Mouse (Mus musculus) hindbrain, postnatal 0 days (tissue): ENCODE data around the gene Apon. TPM values are rescaled to one million over a fixed set of nuclear protein-coding genes. Genes with fewer than 3 reads are reported as not detected.

ENCODE experiments used
- ATAC-seq: fragments of 200-750 bp; cut with Nextera tagmentation; 2 replicates; pipeline ENCODE4 v1.8.0; 2017; ENCODE audit warnings: mild to moderate bottlenecking, moderate TSS enrichment, moderate library complexity
- DNase-seq: peaks from one replicate; pipeline ENCODE4 v3.0.0-alpha.2; 2015; ENCODE audit warnings: low spot score
- H3K27ac ChIP-seq: fragments of 300-500 bp; sonication (generic); 2 replicates; pipeline ENCODE4 v1.5.1; 2014; ENCODE audit warnings: mild to moderate bottlenecking
- H3K27me3 ChIP-seq: fragments of 300-500 bp; sonication (generic); 2 replicates; pipeline ENCODE4 v1.6.1; 2014; ENCODE audit warnings: low read length, mixed read lengths; ENCODE audit not compliant: insufficient read depth
- H3K36me3 ChIP-seq: fragments of 300-500 bp; sonication (generic); 2 replicates; pipeline ENCODE4 v1.6.1; 2014; ENCODE audit warnings: low read length, mixed read lengths; ENCODE audit not compliant: insufficient read depth
- H3K4me1 ChIP-seq: fragments of 300-500 bp; sonication (generic); 2 replicates; pipeline ENCODE4 v1.6.1; 2014; ENCODE audit warnings: antibody characterized with exemption, low read length, mixed read lengths; ENCODE audit not compliant: insufficient read depth
- H3K4me2 ChIP-seq: fragments of 300-500 bp; sonication (generic); 2 replicates; pipeline ENCODE4 v1.6.1; 2014; ENCODE audit warnings: low read depth, mild to moderate bottlenecking, low read length, moderate library complexity, mixed read lengths
- H3K4me3 ChIP-seq: fragments of 300-500 bp; sonication (generic); 2 replicates; pipeline ENCODE4 v1.5.1; 2014; ENCODE audit warnings: low read length
- H3K9ac ChIP-seq: fragments of 300-500 bp; sonication (generic); replicated peaks from 2 replicates; pipeline ENCODE4 v1.6.1; 2014; ENCODE audit warnings: mild to moderate bottlenecking, low read length, moderate library complexity, mixed read lengths
- H3K9me3 ChIP-seq: fragments of 300-500 bp; sonication (generic); 2 replicates; pipeline ENCODE4 v1.6.1; 2016; ENCODE audit warnings: low read length, mixed read lengths
- CTCF ChIP-seq: IDR thresholded peaks from 2 replicates; pipeline ENCODE4 v1.5.1; 2016; ENCODE audit warnings: antibody characterized with exemption, control low read depth, low read depth
- WGBS: fragments of 180-500 bp; shearing (Covaris S2); extraction: QIAGEN DNeasy Blood & Tissue Kit; methylation state at CpG from one replicate; pipeline ENCODE4 v1.1.7; 2014; 5-methylcytosine and 5-hydroxymethylcytosine counted together
- polyA plus RNA-seq: library from polyadenylated mRNA; unstranded; fragments of >200 nt; fragmentation: Nextera tagmentation; extraction: Ambion mirVana; gene quantifications from 2 replicates; pipeline ENCODE4 v1.2.1, GENCODE M21; 2015
- total RNA-seq: library from RNA; depleted of rRNA; stranded (reverse); fragments of >200 nt; gene quantifications from 2 replicates; pipeline ENCODE4 v1.2.3, GENCODE M21; 2014

Gene Apon
- total and polyA plus RNA-seq, 2 experiments from 2014 or later: not detected

GRCm38 (mm10) chr10:128243252-128243651 is 10.6 kb upstream of the Apon start:
- no peak overlapping the region for H3K9ac ChIP-seq
- TF ChIP-seq CTCF: no peak
- no peak for DNase-seq
- no peak overlapping the region for H3K4me2 ChIP-seq
- 95% methylated on average over 8 of the region's 8 CpGs for WGBS
- H3K27me3 ChIP-seq: no peaks in the 10 kb centered on the region
- no peaks in the 10 kb centered on the region for H3K4me1 ChIP-seq
- ATAC-seq: no peak
- no peak overlapping the region for H3K4me3 ChIP-seq
- no peak overlapping the region for H3K27ac ChIP-seq
- peaks cover 19% of the 10 kb centered on the region for H3K36me3 ChIP-seq
- H3K9me3 ChIP-seq: no peaks in the 10 kb centered on the region

- DNase-seq (no peak), ATAC-seq (no peak)
- WGBS: 96% methylated on average over 15 of the region's 15 CpGs
- Histone ChIP-seq H3K27me3 (no peaks in the 10 kb centered on the region), H3K9ac (no peak overlapping the region), H3K36me3 (peaks cover 19% of the 10 kb centered on the region), H3K4me1 (no peaks in the 10 kb centered on the region), H3K27ac (no peak overlapping the region), H3K4me2 (no peak overlapping the region), H3K9me3 (no peaks in the 10 kb centered on the region), H3K4me3 (no peak overlapping the region)
- TF ChIP-seq CTCF: no peak
Observed at GRCm38 (mm10) chr10:128244121-128244520, 9.8 kb upstream of the Apon start.

- ATAC-seq: no peak
- peaks cover 30% of the 10 kb centered on the region for H3K36me3 ChIP-seq
- no peaks in the 10 kb centered on the region for H3K9me3 ChIP-seq
- H3K4me1 ChIP-seq: no peaks in the 10 kb centered on the region
- no peak for TF ChIP-seq CTCF
- no peak overlapping the region for H3K27ac ChIP-seq
- no peak overlapping the region for H3K4me2 ChIP-seq
- DNase-seq: peak; percentile 5
- 77% methylated on average over 17 of the region's 17 CpGs for whole genome bisulfite sequencing
- no peak overlapping the region for H3K4me3 ChIP-seq
- H3K9ac ChIP-seq: no peak overlapping the region
- no peaks in the 10 kb centered on the region for H3K27me3 ChIP-seq
Observed at GRCm38 (mm10) chr10:128247020-128247732, 6.7 kb upstream of the Apon start.

GRCm38 (mm10) chr10:128250565-128250964 is 3.3 kb upstream of the Apon start:
- no peak overlapping the region for H3K27ac ChIP-seq
- no peak overlapping the region for H3K9ac ChIP-seq
- WGBS: 91% methylated on average over 13 of the region's 13 CpGs
- H3K27me3 ChIP-seq: no peaks in the 10 kb centered on the region
- peaks cover 20% of the 10 kb centered on the region for H3K36me3 ChIP-seq
- no peak overlapping the region for H3K4me3 ChIP-seq
- no peak for TF ChIP-seq CTCF
- H3K4me2 ChIP-seq: no peak overlapping the region
- no peaks in the 10 kb centered on the region for H3K9me3 ChIP-seq
- DNase-seq (no peak), ATAC-seq (no peak)
- H3K4me1 ChIP-seq: no peaks in the 10 kb centered on the region

- no peak overlapping the region for H3K9ac ChIP-seq
- H3K4me3 ChIP-seq: no peak overlapping the region
- TF ChIP-seq CTCF: no peak
- no peaks in the 10 kb centered on the region for H3K4me1 ChIP-seq
- no peak overlapping the region for H3K4me2 ChIP-seq
- DNase-seq (no peak), ATAC-seq (no peak)
- peaks cover 7% of the 10 kb centered on the region for H3K36me3 ChIP-seq
- 91% methylated on average over 8 of the region's 8 CpGs for WGBS
- H3K9me3 ChIP-seq: no peaks in the 10 kb centered on the region
- H3K27me3 ChIP-seq: no peaks in the 10 kb centered on the region
- no peak overlapping the region for H3K27ac ChIP-seq
Observed at GRCm38 (mm10) chr10:128255925-128256324, 2.0 kb downstream of the Apon start.

GRCm38 (mm10) chr10:128256328-128256727 is 2.4 kb downstream of the Apon start:
- ATAC-seq (no peak), DNase-seq (no peak)
- Histone ChIP-seq H3K9ac (no peak overlapping the region), H3K4me3 (no peak overlapping the region), H3K27ac (no peak overlapping the region), H3K4me2 (no peak overlapping the region), H3K27me3 (no peaks in the 10 kb centered on the region), H3K4me1 (no peaks in the 10 kb centered on the region), H3K9me3 (no peaks in the 10 kb centered on the region), H3K36me3 (peaks cover 3% of the 10 kb centered on the region; the same call in 1 of the 2 replicates)
- TF ChIP-seq CTCF: no peak
- WGBS: 91% methylated on average over 8 of the region's 8 CpGs

GRCm38 (mm10) chr10:128258953-128259352 is 5.1 kb downstream of the Apon start:
- no peak for ATAC-seq
- Histone ChIP-seq H3K4me2 (no peak overlapping the region), H3K4me1 (no peaks in the 10 kb centered on the region), H3K4me3 (no peak overlapping the region), H3K36me3 (no peaks in the 10 kb centered on the region), H3K27me3 (no peaks in the 10 kb centered on the region), H3K27ac (no peak overlapping the region; the same call in 1 of the 2 replicates), H3K9ac (no peak overlapping the region), H3K9me3 (no peaks in the 10 kb centered on the region)
- DNase-seq: no peak
- WGBS: 72% methylated on average over 4 of the region's 4 CpGs
- no peak for TF ChIP-seq CTCF
